Mouse (Mus musculus) gastrocnemius, adult 18-20 months (tissue): ENCODE data around the gene Wdr77. TPM values are rescaled to one million over a fixed set of nuclear protein-coding genes. Genes with fewer than 3 reads are reported as not detected.
"Not testable (repeated sequence)": the region's sequence is repeated elsewhere in the genome, so short reads cannot be mapped to it uniquely, and the experiment has no call there.

Source experiments
- DNase-seq: peaks from one replicate; pipeline ENCODE4 v3.0.0; 2021; ENCODE audit warnings: low spot score
- total RNA-seq, 2 experiments: library from RNA; stranded (reverse); gene quantifications; 2 replicates each; pipeline ENCODE4 v1.2.3; 2021

The Wdr77 gene
- total RNA-seq, 2 experiments from 2014 or later, result 26.3 to 29.4 TPM

DNA sequence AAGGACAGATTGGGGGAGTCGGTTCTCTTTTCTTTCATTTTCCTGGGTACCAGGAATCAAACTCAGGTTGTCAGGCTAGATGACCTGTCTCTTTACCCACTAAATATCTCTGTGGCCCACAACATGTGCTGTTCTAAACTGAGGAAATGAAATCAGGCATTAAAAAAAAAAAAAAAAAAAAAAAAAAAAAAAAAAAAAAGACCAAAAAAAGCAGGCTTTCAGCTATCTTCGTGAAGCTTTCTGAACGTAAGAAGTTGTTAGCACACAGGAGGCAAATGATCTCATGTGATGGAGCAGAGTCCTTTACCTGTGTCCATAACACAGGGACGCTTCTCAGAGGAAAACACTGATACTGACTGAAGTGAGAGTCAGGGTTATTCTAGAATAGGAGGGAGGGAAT lies 23.1 kb upstream of the Wdr77 start:
- DNase-seq, result no peak

DNA sequence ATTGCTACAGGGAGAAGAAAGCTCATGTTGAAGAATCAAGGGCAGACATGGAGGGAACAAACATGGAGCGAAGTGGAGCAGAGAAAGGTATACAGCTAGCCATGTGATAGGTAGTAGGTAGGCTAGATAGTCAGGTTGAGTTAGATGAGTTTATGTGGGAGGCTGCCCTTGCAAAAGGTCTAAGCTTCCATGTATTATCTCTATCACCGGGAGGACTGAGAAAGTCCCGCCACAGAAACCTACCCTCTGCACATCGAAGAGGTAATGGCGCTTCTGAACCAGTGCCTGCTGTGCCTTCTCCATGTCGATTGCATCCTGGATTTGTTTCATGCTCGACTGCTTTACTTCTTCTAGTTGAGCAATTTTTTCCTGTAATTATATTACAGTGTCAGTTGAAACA lies 7.8 kb upstream of the Wdr77 start:
- DNase-seq, result no peak

DNA sequence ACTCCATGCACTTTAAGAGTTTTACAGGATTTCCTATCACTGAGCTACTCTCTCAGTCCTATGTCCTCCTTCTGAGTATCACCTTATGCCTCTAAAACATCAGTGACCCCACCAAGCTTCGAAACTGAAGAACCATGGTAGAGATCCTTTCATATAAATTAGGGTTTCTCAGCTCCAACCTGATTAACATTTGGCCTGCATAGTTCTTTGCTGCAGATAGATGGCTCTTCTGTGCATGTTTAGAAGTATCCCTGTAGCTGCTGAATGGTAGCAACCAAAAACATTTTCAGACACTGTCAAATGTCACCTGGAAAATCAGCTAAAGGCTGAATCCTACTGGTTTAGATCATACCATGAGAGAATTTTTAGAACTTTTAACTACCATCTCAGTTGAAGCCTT lies 1.9 kb upstream of the Wdr77 start:
- DNase-seq, result no peak

GRCm38 (mm10) chr3:105958204-105958603 lies 965 bp upstream of the Wdr77 start:
- DNase-seq, result no peak

GRCm38 (mm10) chr3:105959585-105959984 lies 416 bp downstream of the Wdr77 start:
- no peak for DNase-seq

DNA sequence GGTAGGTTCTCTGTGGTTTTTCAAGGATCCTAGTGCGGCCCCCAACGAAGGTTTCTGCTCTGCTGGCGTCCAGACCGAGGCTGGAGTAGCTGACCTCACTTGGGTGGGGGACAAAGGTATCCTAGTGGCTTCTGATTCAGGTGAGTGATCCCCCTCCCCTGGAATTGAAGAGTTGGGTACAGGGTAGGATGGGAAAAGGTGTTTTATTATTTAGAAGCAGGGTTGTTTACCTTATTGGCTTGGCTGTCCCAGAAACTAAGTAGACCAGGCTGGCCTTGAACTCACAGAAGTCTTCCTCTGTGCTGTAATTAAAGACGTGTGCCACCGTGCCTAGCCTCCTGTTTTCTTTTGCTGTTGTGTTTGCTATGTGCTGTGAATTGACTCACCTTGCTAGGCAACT lies 830 bp downstream of the Wdr77 start, which contains the start of gene Atp5f1:
Atp5f1 (minus strand) TSS at position 101 of the 400 bp plus-strand sequence.
- no peak for DNase-seq

DNA sequence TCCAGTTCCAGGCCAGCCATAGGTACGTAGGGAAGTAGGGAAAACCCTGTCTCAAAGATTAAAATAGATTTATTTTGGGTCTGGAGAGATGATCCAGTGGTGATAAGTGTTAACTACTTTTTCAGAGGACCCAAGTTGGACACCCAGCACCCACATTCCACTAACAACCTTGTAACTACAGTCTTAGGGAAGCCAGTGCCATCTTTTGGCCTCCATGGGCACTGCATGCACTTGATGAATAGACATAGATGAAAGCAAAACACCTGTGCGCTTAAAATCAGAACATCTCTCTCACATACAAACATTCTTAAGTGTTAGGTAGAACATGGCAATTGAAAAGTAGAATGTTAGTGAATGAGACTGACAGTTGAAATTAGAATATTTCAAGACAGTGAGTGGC lies 1.5 kb downstream of the Wdr77 start:
- DNase-seq, result no peak

- DNase-seq, result no peak
Measured at GRCm38 (mm10) chr3:105971831-105972446, 12.8 kb downstream of the Wdr77 start.

DNA sequence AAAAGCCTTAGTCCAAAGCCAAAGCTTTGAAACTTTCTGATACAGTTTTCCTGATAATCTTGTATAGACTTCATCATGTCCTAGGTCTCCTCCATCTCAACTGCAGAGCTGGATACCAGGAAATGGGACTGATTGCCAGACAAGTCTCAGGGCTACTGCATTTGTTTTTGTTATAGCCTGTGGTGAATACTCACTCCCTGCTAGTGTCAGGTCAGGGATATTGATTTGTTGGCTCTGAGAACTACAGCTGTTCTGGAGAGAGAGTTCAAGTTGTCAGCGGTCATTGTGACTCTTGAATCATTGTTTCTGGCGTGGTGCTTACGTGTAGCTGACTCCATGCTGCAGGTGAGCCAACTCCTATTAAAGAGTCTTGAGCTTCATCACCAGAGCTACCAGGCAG lies 14.2 kb downstream of the Wdr77 start, which contains the start of gene Ovgp1:
Ovgp1 (plus strand) TSS at position 301 of the 400 bp plus-strand sequence.
- DNase-seq, result no peak

GRCm38 (mm10) chr3:105974174-105974573 lies 15.0 kb downstream of the Wdr77 start:
- DNase-seq, result no peak

GRCm38 (mm10) chr3:105989611-105990010 lies 30.4 kb downstream of the Wdr77 start:
- DNase-seq, result not testable (repeated sequence)

DNA sequence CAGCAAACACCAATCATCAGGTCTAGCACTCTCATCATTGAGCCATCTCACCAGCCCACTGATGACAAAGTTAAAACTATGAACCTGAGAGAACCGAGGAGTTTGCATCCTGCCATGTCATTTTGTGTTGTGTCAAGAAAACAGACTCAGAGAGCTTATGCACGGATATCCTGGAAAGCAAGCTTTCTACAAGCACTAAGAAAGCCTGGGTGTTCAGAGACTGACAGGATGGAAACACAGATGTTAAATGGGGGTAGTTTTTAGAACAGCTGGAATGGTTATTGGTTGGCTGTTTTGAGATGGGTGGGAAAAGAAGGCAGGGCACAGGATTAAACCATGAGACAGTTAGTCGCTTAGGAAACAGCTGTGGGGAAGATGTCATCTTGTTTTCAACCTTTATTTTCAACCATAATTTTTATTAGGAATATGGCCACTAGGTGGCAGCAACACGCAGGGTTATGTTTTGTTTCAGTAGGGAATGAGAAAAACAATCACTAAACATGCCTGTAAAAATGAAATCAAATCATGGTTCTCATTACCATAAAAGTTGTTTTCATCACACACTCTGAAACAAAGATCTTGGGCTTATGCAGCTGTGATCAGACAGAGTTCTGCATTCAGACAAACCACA lies 32.6 kb downstream of the Wdr77 start:
- peak; percentile 42 for DNase-seq

GRCm38 (mm10) chr3:105994730-105995129 lies 35.6 kb downstream of the Wdr77 start:
- no peak for DNase-seq

GRCm38 (mm10) chr3:106000707-106001375 lies 41.7 kb downstream of the Wdr77 start:
- no peak for DNase-seq

DNA sequence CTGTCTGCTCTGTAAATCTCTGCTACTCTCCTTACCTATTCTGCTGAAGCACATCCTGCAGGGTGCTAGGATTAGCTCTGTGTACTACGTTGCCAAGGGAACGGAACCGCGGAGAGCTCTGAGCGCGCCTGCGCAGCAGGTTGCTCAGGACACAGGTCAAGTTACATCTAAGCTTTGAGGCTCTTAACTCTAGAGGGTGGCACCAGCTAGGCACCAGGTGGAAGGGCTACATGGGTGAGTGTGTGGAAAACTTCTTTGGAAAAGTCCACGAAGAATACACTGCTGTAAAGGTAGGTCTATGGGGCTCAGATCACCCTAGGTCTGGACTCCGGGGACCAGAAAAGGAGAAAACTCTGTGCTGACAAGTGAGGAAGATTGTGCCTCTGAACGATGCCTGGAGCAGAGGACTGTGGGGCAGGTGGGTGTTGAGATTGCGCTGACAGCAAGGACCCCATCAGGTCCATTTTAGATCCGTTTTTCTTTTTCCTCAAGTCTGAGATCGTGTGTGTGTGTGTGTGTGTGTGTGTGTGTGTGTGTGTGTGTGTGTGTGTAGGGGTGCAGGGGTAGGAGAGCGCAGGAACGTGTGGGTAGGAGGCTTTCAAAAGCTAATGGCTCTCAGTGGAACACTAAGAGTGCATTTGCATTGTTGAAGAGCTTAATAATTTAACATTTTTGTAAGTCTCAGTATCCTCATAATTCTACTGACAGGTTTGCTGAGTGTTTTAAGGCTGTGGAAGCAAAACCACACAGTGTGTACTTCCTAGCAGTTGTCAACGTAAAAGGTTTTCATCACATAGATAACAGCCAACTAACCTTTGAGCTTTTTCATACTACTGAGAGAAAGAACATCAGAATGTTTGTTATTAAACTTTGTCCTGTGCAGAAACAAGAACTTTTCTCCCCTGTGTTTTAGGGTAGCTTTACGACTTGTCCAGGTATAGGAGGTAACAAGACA lies 42.5 kb downstream of the Wdr77 start:
- DNase-seq, result peak; percentile 3

DNA sequence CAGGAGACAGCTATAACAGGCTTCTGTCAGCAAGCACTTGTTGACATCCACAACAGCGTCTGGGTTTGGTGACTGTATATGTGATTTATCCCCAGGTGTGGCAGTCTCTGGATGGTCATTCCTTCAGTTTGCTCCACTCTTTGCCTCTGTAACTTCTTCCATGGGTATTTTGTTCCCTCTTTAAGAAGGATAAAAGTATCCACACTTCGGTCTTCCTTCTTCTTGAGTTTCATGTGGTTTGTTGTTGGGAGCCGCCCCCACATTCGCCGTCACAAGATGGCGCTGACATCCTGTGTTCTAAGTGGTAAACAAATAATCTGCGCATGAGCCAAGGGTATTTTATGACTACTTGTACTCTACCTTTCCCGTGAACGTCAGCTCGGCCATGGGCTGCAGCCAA lies 44.2 kb downstream of the Wdr77 start:
- DNase-seq, result not testable (repeated sequence)

- no peak for DNase-seq
Measured at GRCm38 (mm10) chr3:106014546-106014945, 55.4 kb downstream of the Wdr77 start, which contains the start of gene Pifo. Pifo (minus strand) TSS chr3:106014646.
